Mouse (Mus musculus) lung, postnatal 0 days (tissue): ENCODE results near the gene Kcnk13.

Source experiments
- CTCF ChIP-seq: IDR thresholded peaks from 2 replicates; pipeline ENCODE4 v1.5.1; 2016; ENCODE audit warnings: antibody characterized with exemption, mild to moderate bottlenecking
- EP300 ChIP-seq: IDR thresholded peaks from 2 replicates; pipeline ENCODE4 v1.6.1; 2016; ENCODE audit warnings: antibody characterized with exemption, mild to moderate bottlenecking, control low read depth

GRCm38 (mm10) chr12:100015146-100015545, 50.8 kb downstream of the Kcnk13 start:
- TF ChIP-seq EP300, result no peak
- TF ChIP-seq CTCF, result no peak
